Mouse (Mus musculus) lung, embryonic 14.5 days (tissue): ENCODE data around the gene Spast. TPM values are rescaled to one million over a fixed set of nuclear protein-coding genes. Genes with fewer than 3 reads are reported as not detected.

Experiments used
- ATAC-seq: fragments of 200-750 bp; cut with Nextera tagmentation; 2 replicates; pipeline ENCODE4 v1.8.0; 2017; ENCODE audit warnings: mild to moderate bottlenecking, moderate TSS enrichment, moderate library complexity; ENCODE audit not compliant: insufficient read depth
- DNase-seq: peaks from one replicate; pipeline ENCODE4 v3.0.0-alpha.2; 2015
- H3K27ac ChIP-seq: fragments of 300-500 bp; sonication (generic); 2 replicates; pipeline ENCODE4 v1.5.1; 2014; ENCODE audit warnings: low read depth, mild to moderate bottlenecking, moderate library complexity
- H3K27me3 ChIP-seq: fragments of 300-500 bp; sonication (generic); 2 replicates; pipeline ENCODE4 v1.6.1; 2014; ENCODE audit warnings: low read length, control low read depth; ENCODE audit not compliant: insufficient read depth
- H3K36me3 ChIP-seq: fragments of 300-500 bp; sonication (generic); 2 replicates; pipeline ENCODE4 v1.6.1; 2014; ENCODE audit warnings: control low read depth; ENCODE audit not compliant: insufficient read depth
- H3K4me1 ChIP-seq: fragments of 300-500 bp; sonication (generic); 2 replicates; pipeline ENCODE4 v1.6.1; 2014; ENCODE audit warnings: antibody characterized with exemption, control low read depth; ENCODE audit not compliant: insufficient read depth
- H3K4me2 ChIP-seq: fragments of 300-500 bp; sonication (generic); 2 replicates; pipeline ENCODE4 v1.6.1; 2014; ENCODE audit warnings: mild to moderate bottlenecking
- H3K4me3 ChIP-seq: fragments of 300-500 bp; sonication (generic); 2 replicates; pipeline ENCODE4 v1.5.1; 2014; ENCODE audit warnings: low read depth, low read length
- H3K9ac ChIP-seq: fragments of 300-500 bp; sonication (generic); 2 replicates; pipeline ENCODE4 v1.6.1; 2014
- H3K9me3 ChIP-seq: fragments of 300-500 bp; sonication (generic); 2 replicates; pipeline ENCODE4 v1.6.1; 2016; ENCODE audit warnings: low read depth, low read length, control low read depth
- CTCF ChIP-seq: IDR thresholded peaks from 2 replicates; pipeline ENCODE4 v1.5.1; 2016; ENCODE audit warnings: antibody characterized with exemption, low read depth
- WGBS: fragments of 180-500 bp; shearing (Covaris S2); extraction: QIAGEN DNeasy Blood & Tissue Kit; methylation state at CpG from one replicate; pipeline ENCODE4 v1.1.7; 2014; 5-methylcytosine and 5-hydroxymethylcytosine counted together
- polyA plus RNA-seq: library from polyadenylated mRNA; unstranded; fragments of >200 nt; fragmentation: Nextera tagmentation; extraction: Ambion mirVana; gene quantifications from 2 replicates; pipeline ENCODE4 v1.2.1, GENCODE M21; 2014

Spast gene
- polyA plus RNA-seq, 1 experiment from 2014 or later = 26.7 TPM

DNA sequence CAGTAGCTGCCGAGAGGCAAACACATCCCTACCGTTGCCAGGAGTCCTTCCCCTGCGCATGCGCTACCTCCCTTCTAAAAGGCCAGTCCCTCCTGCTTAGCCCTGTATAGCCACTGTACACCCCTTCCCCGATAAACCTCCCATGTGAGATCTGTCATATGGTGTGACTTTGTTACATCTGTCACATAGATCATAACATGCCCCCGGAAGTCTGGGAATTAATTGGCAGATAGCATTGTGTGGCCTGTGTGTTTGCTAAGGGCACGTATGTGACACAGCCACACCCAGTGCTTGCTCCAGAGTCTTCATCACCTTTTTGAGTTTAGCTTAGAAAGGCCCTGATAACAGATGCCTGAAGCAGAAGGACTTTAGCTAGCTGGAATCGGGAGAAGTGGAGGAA lies 91.3 kb downstream of the Spast start:
- Histone ChIP-seq H3K27me3 (no peaks in the 10 kb centered on the region), H3K4me1 (no peaks in the 10 kb centered on the region), H3K9me3 (no peaks in the 10 kb centered on the region), H3K4me2 (no peak overlapping the region), H3K4me3 (no peak overlapping the region), H3K9ac (no peak overlapping the region), H3K27ac (no peak overlapping the region), H3K36me3 (peaks cover 7% of the 10 kb centered on the region; the same call in 1 of the 2 replicates)
- 68% methylated on average over 8 of the region's 8 CpGs for WGBS
- DNase-seq = no peak
- ATAC-seq = no peak
- TF ChIP-seq CTCF = no peak

DNA sequence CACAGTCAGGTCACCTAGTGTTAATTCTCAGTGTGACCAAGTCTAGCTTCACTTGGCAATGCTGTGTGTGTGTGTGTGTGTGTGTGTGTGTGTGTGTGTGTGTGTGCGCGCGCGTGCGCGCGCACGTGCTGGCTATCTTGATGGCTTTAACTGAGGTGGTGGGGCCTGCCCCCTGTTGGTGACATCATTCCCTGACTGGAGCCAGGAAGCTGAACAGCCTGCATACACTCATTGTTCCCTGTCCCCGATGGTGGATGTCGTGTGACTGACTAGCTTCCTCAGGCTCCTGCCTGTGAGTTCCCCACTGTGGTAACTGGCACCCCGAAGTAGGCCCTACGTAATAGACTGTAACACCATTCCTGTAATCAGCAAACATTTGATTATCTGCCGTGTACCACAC lies 92.7 kb downstream of the Spast start:
- no peak overlapping the region for H3K9ac ChIP-seq

DNA sequence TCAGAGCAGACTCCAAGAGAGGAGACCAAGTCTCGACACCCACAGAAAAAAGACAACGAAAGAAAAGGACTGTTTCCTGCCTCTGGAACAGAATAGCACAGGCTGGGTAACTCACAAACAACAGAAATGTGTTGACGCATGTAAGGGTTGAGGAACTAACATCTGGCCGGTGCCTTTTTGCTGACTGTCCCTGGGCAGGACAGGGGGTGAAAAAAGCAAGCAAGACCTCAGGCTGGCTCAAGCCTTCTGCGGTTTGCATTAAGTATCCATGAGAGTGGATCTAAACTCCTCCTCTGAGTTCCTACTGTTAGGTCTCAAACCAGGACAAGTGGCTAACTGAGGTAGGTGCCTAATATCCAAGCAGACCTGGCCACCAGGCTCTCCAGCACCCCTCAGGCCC lies 93.8 kb downstream of the Spast start:
- DNase-seq = no peak
- no peak for TF ChIP-seq CTCF
- H3K27me3 ChIP-seq = no peaks in the 10 kb centered on the region
- H3K4me2 ChIP-seq = no peak overlapping the region
- WGBS = 78% methylated on average over 5 of the region's 5 CpGs
- H3K9ac ChIP-seq = no peak overlapping the region
- H3K4me3 ChIP-seq = no peak overlapping the region
- no peak overlapping the region for H3K27ac ChIP-seq
- no peaks in the 10 kb centered on the region for H3K9me3 ChIP-seq
- no peak for ATAC-seq
- H3K4me1 ChIP-seq = no peaks in the 10 kb centered on the region
- peaks cover 7% of the 10 kb centered on the region; the same call in 1 of the 2 replicates for H3K36me3 ChIP-seq

More for the DNA sequence above, 92.7 kb downstream of the Spast start:
- H3K9me3 ChIP-seq = no peaks in the 10 kb centered on the region
- WGBS = 70% methylated on average over 13 of the region's 13 CpGs
- peaks cover 7% of the 10 kb centered on the region; the same call in 1 of the 2 replicates for H3K36me3 ChIP-seq
- no peak overlapping the region for H3K4me3 ChIP-seq
- TF ChIP-seq CTCF = peak; percentile 38; the same call in 1 of the 2 replicates
- no peaks in the 10 kb centered on the region for H3K4me1 ChIP-seq
- DNase-seq (peak; percentile 31), ATAC-seq (no peak)
- no peak overlapping the region for H3K4me2 ChIP-seq
- H3K27ac ChIP-seq = no peak overlapping the region
- no peaks in the 10 kb centered on the region for H3K27me3 ChIP-seq

DNA sequence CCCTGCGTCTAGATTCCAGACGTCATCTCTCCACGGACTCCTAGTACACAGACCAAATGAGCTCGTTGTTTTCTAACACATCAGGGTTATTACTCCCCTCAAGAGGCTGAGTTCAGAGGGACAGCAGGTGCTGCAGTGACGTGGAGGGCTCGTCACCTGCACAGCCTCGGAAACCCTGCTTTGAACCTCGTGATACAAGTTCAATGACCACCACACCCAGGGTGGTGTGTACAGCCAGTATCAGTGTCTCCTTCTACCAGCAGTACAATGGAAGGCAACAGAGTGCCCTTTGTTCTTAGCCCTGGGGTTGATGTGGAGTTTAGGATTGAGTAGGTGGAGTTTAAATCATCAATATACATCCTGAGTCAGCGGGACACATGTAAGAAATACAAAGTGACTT lies 99.0 kb downstream of the Spast start:
- Histone ChIP-seq H3K36me3 (no peaks in the 10 kb centered on the region), H3K4me3 (no peak overlapping the region), H3K4me1 (no peaks in the 10 kb centered on the region), H3K4me2 (no peak overlapping the region), H3K27me3 (no peaks in the 10 kb centered on the region), H3K9ac (no peak overlapping the region), H3K9me3 (no peaks in the 10 kb centered on the region), H3K27ac (no peak overlapping the region)
- no peak for ATAC-seq
- DNase-seq = no peak
- TF ChIP-seq CTCF = no peak
- 77% methylated on average over 9 of the region's 9 CpGs for WGBS

DNA sequence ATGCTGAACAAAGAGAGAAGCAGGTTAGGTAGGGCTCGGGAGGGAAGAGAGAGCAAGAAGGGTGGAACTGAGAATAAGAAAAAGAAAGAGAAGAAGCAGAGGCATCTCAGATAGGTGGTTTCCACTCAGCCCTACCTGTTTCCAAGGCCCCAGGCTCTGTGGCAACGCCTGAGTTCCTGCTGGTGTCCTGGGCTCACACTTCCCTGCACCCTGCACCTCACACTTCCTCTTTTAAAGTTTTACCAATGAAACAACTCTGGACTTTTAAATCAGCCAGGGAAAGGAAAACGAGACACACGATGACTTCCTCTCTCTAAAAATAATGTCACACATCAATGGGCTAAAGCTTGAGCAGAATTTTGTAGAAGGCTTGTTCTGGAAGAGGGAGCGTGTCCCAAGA lies 101.7 kb downstream of the Spast start:
- no peak overlapping the region for H3K27ac ChIP-seq
- ATAC-seq (no peak), DNase-seq (no peak)
- H3K4me1 ChIP-seq = no peaks in the 10 kb centered on the region
- no peak for TF ChIP-seq CTCF
- no peaks in the 10 kb centered on the region for H3K36me3 ChIP-seq
- no peaks in the 10 kb centered on the region for H3K9me3 ChIP-seq
- H3K27me3 ChIP-seq = no peaks in the 10 kb centered on the region
- WGBS = 72% methylated on average over 5 of the region's 5 CpGs
- H3K4me2 ChIP-seq = no peak overlapping the region
- H3K4me3 ChIP-seq = no peak overlapping the region
- H3K9ac ChIP-seq = no peak overlapping the region

Other genes with a start within 250 kb of the Spast start
- gene Memo1, start 43.5 kb upstream of the Spast start, polyA plus RNA-seq = 98.1 and 99.2 TPM in 2 replicates
- 202 and 207 TPM in 2 replicates for gene Dpy30, start 15.0 kb upstream of the Spast start, polyA plus RNA-seq
- gene Slc30a6, start 56.6 kb downstream of the Spast start, polyA plus RNA-seq = 40.0 and 42.6 TPM in 2 replicates
- 0.27 and 0.39 TPM in 2 replicates for gene Nlrc4, start 120.2 kb downstream of the Spast start, polyA plus RNA-seq
- gene Yipf4, start 150.5 kb downstream of the Spast start, polyA plus RNA-seq = 61.3 and 65.0 TPM in 2 replicates
- 98.4 and 99.8 TPM in 2 replicates for gene Birc6, start 189.3 kb downstream of the Spast start, polyA plus RNA-seq